ENCODE assay signal across 24 mouse cellular contexts in the genomic region with DNA sequence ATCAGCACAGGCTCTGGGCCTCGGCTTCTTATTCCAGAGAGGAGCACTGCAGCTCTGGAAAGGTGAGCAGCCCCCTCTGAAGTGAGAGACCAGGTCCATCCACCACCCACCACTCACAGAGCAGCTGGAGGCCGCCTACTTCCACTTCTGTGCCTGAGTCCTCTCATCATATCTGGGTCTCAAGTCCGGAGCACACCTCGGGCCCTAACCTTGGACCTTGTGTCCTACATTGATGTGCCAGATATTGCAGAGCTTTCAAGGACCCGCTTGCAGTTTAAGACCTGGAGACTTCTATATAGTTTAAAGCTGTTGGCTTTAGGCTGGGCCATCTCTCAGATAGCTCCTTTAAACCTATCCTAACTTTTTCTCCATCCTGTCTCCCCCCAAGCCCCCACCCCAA.
"Had no signal": no experiment of that assay in that cellular context is flagged by ENCODE, and none has a peak within 500 bp of the region (broad histone marks: within the 10 kb centered on the region; RNA-seq: fewer than 3 reads in every experiment).

No protein-coding gene starts in this region.

- H3K4me2 ChIP-seq: heart, embryonic 11.5 days; heart, embryonic 13.5 days; heart, embryonic 15.5 days; hindbrain, embryonic 12.5 days; hindbrain, embryonic 14.5 days; limb, embryonic 12.5 days; liver, embryonic 11.5 days; liver, embryonic 13.5 days had no signal

- H3K9ac ChIP-seq: heart, embryonic 13.5 days; heart, embryonic 15.5 days; hindbrain, embryonic 12.5 days; hindbrain, embryonic 14.5 days; limb, embryonic 12.5 days; liver, embryonic 13.5 days had no signal

- H3K9me3 ChIP-seq: heart, embryonic 13.5 days; heart, embryonic 15.5 days; hindbrain, embryonic 10.5 days; hindbrain, embryonic 12.5 days; limb, embryonic 10.5 days; limb, embryonic 12.5 days; liver, embryonic 13.5 days had no signal

- DNase-seq: gastrocnemius, adult 2 months; gastrocnemius, postnatal 10 days; gastrocnemius, postnatal 25 days; heart, adult 2 months; heart, postnatal 4 days; kidney, adult 18-20 months; kidney, adult 8-10 months; kidney, postnatal 10 days; kidney, postnatal 25 days; kidney, postnatal 4 days; liver; liver, embryonic 13.5 days had no signal

- ATAC-seq: hindbrain, postnatal 0 days had no signal

- H3K4me3 ChIP-seq: gastrocnemius, adult 2 months; heart, adult 2 months; heart, embryonic 13.5 days; heart, embryonic 15.5 days; hindbrain, embryonic 10.5 days; hindbrain, embryonic 12.5 days; layer of hippocampus, adult 2 months; left cerebral cortex, adult 2 months; limb, embryonic 10.5 days; limb, embryonic 12.5 days; liver, embryonic 13.5 days had no signal

- H3K36me3 ChIP-seq: heart, embryonic 13.5 days; heart, embryonic 15.5 days; hindbrain, embryonic 10.5 days; hindbrain, embryonic 12.5 days; limb, embryonic 10.5 days; limb, embryonic 12.5 days; liver, embryonic 13.5 days had no signal

- H3K27me3 ChIP-seq: heart, embryonic 13.5 days; heart, embryonic 15.5 days; hindbrain, embryonic 12.5 days; limb, embryonic 12.5 days had no signal

- H3K27ac ChIP-seq: gastrocnemius, adult 2 months; heart, adult 2 months; heart, embryonic 13.5 days; heart, embryonic 15.5 days; hindbrain, embryonic 10.5 days; hindbrain, embryonic 12.5 days; hindbrain, embryonic 14.5 days; hindbrain, postnatal 0 days; layer of hippocampus, adult 2 months; left cerebral cortex, adult 2 months; limb, embryonic 10.5 days; limb, embryonic 12.5 days; liver, embryonic 13.5 days had no signal

- H3K4me1 ChIP-seq: heart, embryonic 13.5 days; heart, embryonic 15.5 days; hindbrain, embryonic 10.5 days; hindbrain, embryonic 12.5 days; limb, embryonic 10.5 days; limb, embryonic 12.5 days; liver, embryonic 13.5 days had no signal
